Mouse (Mus musculus): ENCODE data around the gene Dock1. TPM values are rescaled to one million over a fixed set of nuclear protein-coding genes. Genes with fewer than 3 reads are reported as not detected.

The Dock1 gene
- polyA plus RNA-seq, 1 experiment, result not detected

GRCm38 (mm10) chr7:134690118-134690517, 19.7 kb downstream of the Dock1 start:
- 90% methylated on average over 5 of the region's 5 CpGs for WGBS

GRCm38 (mm10) chr7:134690806-134691205, 20.4 kb downstream of the Dock1 start:
- no peak for TF ChIP-seq POLR2A (IDR thresholded peaks at IDR 0.05; ENCODE audit: insufficient read depth, low read depth, low read length)
- no peak for TF ChIP-seq CTCF (IDR thresholded peaks at IDR 0.05; ENCODE audit: insufficient read depth, low read depth, low read length)
- WGBS, result 94% methylated on average over 3 of the region's 3 CpGs
- no peak overlapping the region for H3K4me3 ChIP-seq (ENCODE audit: insufficient read depth, low read depth, low read length)
- no peaks in the 10 kb centered on the region for H3K4me1 ChIP-seq (ENCODE audit: control insufficient read depth, insufficient read depth, low read length)
- no peak overlapping the region for H3K27ac ChIP-seq (ENCODE audit: insufficient read depth, low read depth, low read length)

More at GRCm38 (mm10) chr7:134690118-134690517, 19.7 kb downstream of the Dock1 start:
- TF ChIP-seq POLR2A (IDR thresholded peaks at IDR 0.05; ENCODE audit: insufficient read depth, low read depth, low read length) (no peak), CTCF (IDR thresholded peaks at IDR 0.05; ENCODE audit: insufficient read depth, low read depth, low read length) (no peak)
- no peak overlapping the region for H3K27ac ChIP-seq (ENCODE audit: insufficient read depth, low read depth, low read length)
- no peak overlapping the region for H3K4me3 ChIP-seq (ENCODE audit: insufficient read depth, low read depth, low read length)
- H3K4me1 ChIP-seq (ENCODE audit: control insufficient read depth, insufficient read depth, low read length), result no peaks in the 10 kb centered on the region

- H3K27ac ChIP-seq (ENCODE audit: insufficient read depth, low read depth, low read length), result no peak overlapping the region
- H3K4me1 ChIP-seq (ENCODE audit: control insufficient read depth, insufficient read depth, low read length), result no peaks in the 10 kb centered on the region
- H3K4me3 ChIP-seq (ENCODE audit: insufficient read depth, low read depth, low read length), result no peak overlapping the region
- TF ChIP-seq POLR2A (IDR thresholded peaks at IDR 0.05; ENCODE audit: insufficient read depth, low read depth, low read length), result no peak
- 89% methylated on average over 1 of the region's 1 CpGs for WGBS
Observed at GRCm38 (mm10) chr7:134693325-134693724, 22.9 kb downstream of the Dock1 start.

- TF ChIP-seq CTCF (IDR thresholded peaks at IDR 0.05; ENCODE audit: insufficient read depth, low read depth, low read length) (no peak), POLR2A (IDR thresholded peaks at IDR 0.05; ENCODE audit: insufficient read depth, low read depth, low read length) (no peak; the same call in 1 of the 2 replicates)
- Histone ChIP-seq H3K4me3 (ENCODE audit: insufficient read depth, low read depth, low read length) (no peak overlapping the region), H3K4me1 (ENCODE audit: control insufficient read depth, insufficient read depth, low read length) (no peaks in the 10 kb centered on the region), H3K27ac (ENCODE audit: insufficient read depth, low read depth, low read length) (no peak overlapping the region)
- 97% methylated on average over 4 of the region's 4 CpGs for WGBS
Observed at GRCm38 (mm10) chr7:134695431-134695830, 25.0 kb downstream of the Dock1 start.

GRCm38 (mm10) chr7:134696126-134696979, 25.9 kb downstream of the Dock1 start:
- 93% methylated on average over 10 of the region's 10 CpGs for WGBS
- Histone ChIP-seq H3K4me3 (ENCODE audit: insufficient read depth, low read depth, low read length) (no peak overlapping the region), H3K4me1 (ENCODE audit: control insufficient read depth, insufficient read depth, low read length) (no peaks in the 10 kb centered on the region), H3K27ac (ENCODE audit: insufficient read depth, low read depth, low read length) (no peak overlapping the region)
- TF ChIP-seq CTCF (IDR thresholded peaks at IDR 0.05; ENCODE audit: insufficient read depth, low read depth, low read length) (no peak), POLR2A (IDR thresholded peaks at IDR 0.05; ENCODE audit: insufficient read depth, low read depth, low read length) (no peak)

- Histone ChIP-seq H3K4me3 (ENCODE audit: insufficient read depth, low read depth, low read length) (no peak overlapping the region), H3K4me1 (ENCODE audit: control insufficient read depth, insufficient read depth, low read length) (no peaks in the 10 kb centered on the region), H3K27ac (ENCODE audit: insufficient read depth, low read depth, low read length) (no peak overlapping the region)
- TF ChIP-seq CTCF (IDR thresholded peaks at IDR 0.05; ENCODE audit: insufficient read depth, low read depth, low read length), result no peak
- no peak for TF ChIP-seq POLR2A (IDR thresholded peaks at IDR 0.05; ENCODE audit: insufficient read depth, low read depth, low read length)
- 79% methylated on average over 4 of the region's 4 CpGs for WGBS
Observed at GRCm38 (mm10) chr7:134697479-134697878, 27.0 kb downstream of the Dock1 start.

GRCm38 (mm10) chr7:134698246-134698645, 27.8 kb downstream of the Dock1 start:
- Histone ChIP-seq H3K4me1 (ENCODE audit: control insufficient read depth, insufficient read depth, low read length) (no peaks in the 10 kb centered on the region), H3K27ac (ENCODE audit: insufficient read depth, low read depth, low read length) (no peak overlapping the region), H3K4me3 (ENCODE audit: insufficient read depth, low read depth, low read length) (no peak overlapping the region)
- TF ChIP-seq POLR2A (IDR thresholded peaks at IDR 0.05; ENCODE audit: insufficient read depth, low read depth, low read length) (no peak), CTCF (IDR thresholded peaks at IDR 0.05; ENCODE audit: insufficient read depth, low read depth, low read length) (no peak)
- 88% methylated on average over 5 of the region's 5 CpGs for WGBS

GRCm38 (mm10) chr7:134700001-134700400, 29.5 kb downstream of the Dock1 start:
- WGBS, result 87% methylated on average over 5 of the region's 5 CpGs
- Histone ChIP-seq H3K27ac (ENCODE audit: insufficient read depth, low read depth, low read length) (no peak overlapping the region), H3K4me3 (ENCODE audit: insufficient read depth, low read depth, low read length) (no peak overlapping the region), H3K4me1 (ENCODE audit: control insufficient read depth, insufficient read depth, low read length) (no peaks in the 10 kb centered on the region)
- no peak for TF ChIP-seq POLR2A (IDR thresholded peaks at IDR 0.05; ENCODE audit: insufficient read depth, low read depth, low read length)
- no peak for TF ChIP-seq CTCF (IDR thresholded peaks at IDR 0.05; ENCODE audit: insufficient read depth, low read depth, low read length)

GRCm38 (mm10) chr7:134702481-134702880, 32.0 kb downstream of the Dock1 start:
- TF ChIP-seq CTCF (IDR thresholded peaks at IDR 0.05; ENCODE audit: insufficient read depth, low read depth, low read length), result no peak
- TF ChIP-seq POLR2A (IDR thresholded peaks at IDR 0.05; ENCODE audit: insufficient read depth, low read depth, low read length), result no peak
- Histone ChIP-seq H3K4me1 (ENCODE audit: control insufficient read depth, insufficient read depth, low read length) (no peaks in the 10 kb centered on the region), H3K4me3 (ENCODE audit: insufficient read depth, low read depth, low read length) (no peak overlapping the region), H3K27ac (ENCODE audit: insufficient read depth, low read depth, low read length) (no peak overlapping the region)
- 84% methylated on average over 5 of the region's 5 CpGs for WGBS
